Mouse (Mus musculus): Measurements from ENCODE around the gene Tas2r108. TPM values are rescaled to one million over a fixed set of nuclear protein-coding genes. Genes with fewer than 3 reads are reported as not detected.

Tas2r108 gene
- polyA plus RNA-seq, 1 experiment from 2014 or later: not detected

Other genes starting within 250 kb of the Tas2r108 start
- 41.9 and 42.4 TPM in 2 replicates for gene Agk, start 168.4 kb upstream of the Tas2r108 start, polyA plus RNA-seq (2015; fragmentation: Nextera tagmentation; extraction: Ambion mirVana)
- 4.0 and 8.6 TPM in 2 replicates for gene E330009J07Rik, start 57.4 kb upstream of the Tas2r108 start, polyA plus RNA-seq (2015; fragmentation: Nextera tagmentation; extraction: Ambion mirVana)
- gene Wee2, start 54.4 kb upstream of the Tas2r108 start, polyA plus RNA-seq (2015; fragmentation: Nextera tagmentation; extraction: Ambion mirVana): not detected in 2 replicates
- 130 and 131 TPM in 2 replicates for gene Ssbp1, start 22.2 kb upstream of the Tas2r108 start, polyA plus RNA-seq (2015; fragmentation: Nextera tagmentation; extraction: Ambion mirVana)
- gene Tas2r137, start 2.3 kb upstream of the Tas2r108 start, polyA plus RNA-seq (2015; fragmentation: Nextera tagmentation; extraction: Ambion mirVana): not detected in 2 replicates
- not detected in 2 replicates for gene Prss37, start 26.0 kb downstream of the Tas2r108 start, polyA plus RNA-seq (2015; fragmentation: Nextera tagmentation; extraction: Ambion mirVana)
- 0.05 TPM in 1 of 2 replicates, not detected in the other for gene Olfr461, start 61.5 kb downstream of the Tas2r108 start, polyA plus RNA-seq (2015; fragmentation: Nextera tagmentation; extraction: Ambion mirVana)
- not detected in 2 replicates for gene Olfr460, start 76.0 kb downstream of the Tas2r108 start, polyA plus RNA-seq (2015; fragmentation: Nextera tagmentation; extraction: Ambion mirVana)
- gene Clec5a, start 92.3 kb downstream of the Tas2r108 start, polyA plus RNA-seq (2015; fragmentation: Nextera tagmentation; extraction: Ambion mirVana): 1.8 and 2.1 TPM in 2 replicates
- not detected in 2 replicates for gene Tas2r138, start 119.8 kb downstream of the Tas2r108 start, polyA plus RNA-seq (2015; fragmentation: Nextera tagmentation; extraction: Ambion mirVana)
- 0.09 TPM in 1 of 2 replicates, not detected in the other for gene Mgam, start 135.3 kb downstream of the Tas2r108 start, polyA plus RNA-seq (2015; fragmentation: Nextera tagmentation; extraction: Ambion mirVana)

Measured in limb, embryonic 15.5 days (tissue).